Mouse (Mus musculus): ENCODE data around the gene Galr3. TPM values are rescaled to one million over a fixed set of nuclear protein-coding genes. Genes with fewer than 3 reads are reported as not detected.

Galr3 gene
- polyA plus RNA-seq, 1 experiment from 2014 or later, result not detected

DNA sequence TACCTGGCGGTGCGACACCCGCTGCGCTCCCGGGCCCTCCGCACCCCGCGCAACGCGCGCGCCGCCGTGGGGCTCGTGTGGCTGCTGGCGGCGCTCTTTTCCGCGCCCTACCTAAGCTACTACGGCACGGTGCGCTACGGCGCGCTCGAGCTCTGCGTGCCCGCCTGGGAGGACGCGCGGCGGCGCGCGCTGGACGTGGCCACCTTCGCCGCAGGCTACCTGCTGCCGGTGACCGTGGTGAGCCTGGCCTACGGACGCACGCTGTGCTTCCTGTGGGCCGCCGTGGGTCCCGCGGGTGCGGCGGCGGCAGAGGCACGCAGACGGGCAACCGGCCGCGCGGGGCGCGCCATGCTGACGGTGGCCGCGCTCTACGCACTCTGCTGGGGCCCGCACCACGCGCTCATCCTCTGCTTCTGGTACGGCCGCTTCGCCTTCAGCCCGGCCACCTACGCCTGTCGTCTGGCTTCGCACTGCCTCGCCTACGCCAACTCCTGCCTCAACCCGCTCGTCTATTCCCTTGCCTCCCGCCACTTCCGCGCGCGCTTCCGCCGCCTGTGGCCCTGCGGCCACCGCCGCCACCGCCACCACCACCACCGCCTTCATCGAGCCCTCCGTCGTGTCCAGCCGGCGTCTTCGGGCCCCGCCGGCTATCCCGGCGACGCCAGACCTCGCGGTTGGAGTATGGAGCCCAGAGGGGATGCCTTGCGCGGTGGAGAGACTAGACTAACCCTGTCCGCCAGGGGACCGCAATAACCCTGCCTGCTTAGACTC lies 1.2 kb downstream of the Galr3 start:
- H3K27me3 ChIP-seq, result peaks cover 60% of the 10 kb centered on the region
- H3K4me1 ChIP-seq, result peaks cover 36% of the 10 kb centered on the region
- peak overlapping the region; percentile 72 for H3K4me2 ChIP-seq (replicated peaks)
- peak overlapping the region; percentile 49 for H3K4me3 ChIP-seq
- no peak overlapping the region for H3K27ac ChIP-seq (replicated peaks)
- no peaks in the 10 kb centered on the region for H3K36me3 ChIP-seq
- ATAC-seq (ENCODE audit: low FRiP score, low read depth), result no peak
- WGBS, result 1% methylated on average over 101 of the region's 105 CpGs
- no peaks in the 10 kb centered on the region for H3K9me3 ChIP-seq
- H3K9ac ChIP-seq (replicated peaks), result peak overlapping the region; percentile 37; the same call in 1 of the 2 replicates

DNA sequence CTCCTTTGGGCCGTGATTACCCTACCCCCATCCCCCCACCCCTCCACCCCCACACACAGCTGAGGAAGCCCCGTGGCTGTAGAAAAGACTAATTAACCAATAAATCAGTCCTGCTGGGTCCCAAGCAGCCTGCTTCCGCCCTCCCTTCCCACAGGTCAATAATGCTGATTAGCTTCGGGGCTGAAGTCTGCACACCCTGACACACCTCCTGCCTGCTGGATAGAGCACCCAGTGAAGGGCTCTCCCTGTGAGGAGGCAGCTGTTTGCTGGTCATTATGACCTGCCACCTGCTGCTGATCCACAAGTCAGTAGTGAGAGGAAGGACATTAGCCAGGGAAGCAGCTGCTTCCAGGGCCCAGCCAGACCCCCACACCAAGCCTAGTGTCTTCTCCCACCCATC lies 3.2 kb downstream of the Galr3 start:
- H3K4me1 ChIP-seq, result peaks cover 28% of the 10 kb centered on the region
- WGBS, result 12% methylated on average over 4 of the region's 4 CpGs
- no peaks in the 10 kb centered on the region for H3K36me3 ChIP-seq
- peak; percentile 69 for ATAC-seq (ENCODE audit: low FRiP score, low read depth)
- 0 out of 2 replicates have a peak overlapping the region, but pooled peaks have one; percentile 39 for H3K27ac ChIP-seq (replicated peaks)
- no peaks in the 10 kb centered on the region for H3K9me3 ChIP-seq
- no peak overlapping the region for H3K4me3 ChIP-seq
- no peak overlapping the region for H3K4me2 ChIP-seq (replicated peaks)
- H3K9ac ChIP-seq (replicated peaks), result no peak overlapping the region
- peaks cover 54% of the 10 kb centered on the region for H3K27me3 ChIP-seq

DNA sequence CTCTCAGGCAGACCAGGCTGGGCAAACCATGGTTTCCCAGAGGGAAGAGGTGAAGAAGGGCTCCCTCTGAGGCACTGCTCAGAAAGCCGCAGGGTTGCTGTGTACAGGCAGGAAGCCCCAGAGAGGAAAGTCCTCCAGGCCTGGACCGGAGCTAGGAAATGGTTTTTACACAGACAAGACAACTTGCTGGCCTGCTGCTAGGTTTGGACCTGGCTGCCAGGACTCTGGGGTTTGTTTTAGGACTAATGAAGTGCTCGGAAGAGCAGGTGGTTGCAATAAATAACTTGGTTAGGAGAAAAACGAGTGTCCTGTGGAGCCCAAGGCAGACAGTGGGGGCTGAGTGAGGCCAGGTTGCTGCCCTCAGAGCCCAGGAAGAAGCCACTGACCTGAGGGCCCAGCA lies 6.5 kb downstream of the Galr3 start:
- peaks cover 21% of the 10 kb centered on the region for H3K27me3 ChIP-seq
- H3K27ac ChIP-seq (replicated peaks), result no peak overlapping the region
- no peak overlapping the region for H3K4me3 ChIP-seq
- H3K36me3 ChIP-seq, result peaks cover 11% of the 10 kb centered on the region
- no peaks in the 10 kb centered on the region for H3K9me3 ChIP-seq
- no peak for ATAC-seq (ENCODE audit: low FRiP score, low read depth)
- peaks cover 19% of the 10 kb centered on the region for H3K4me1 ChIP-seq
- no peak overlapping the region for H3K4me2 ChIP-seq (replicated peaks)
- 74% methylated on average over 4 of the region's 4 CpGs for WGBS
- no peak overlapping the region for H3K9ac ChIP-seq (replicated peaks)

DNA sequence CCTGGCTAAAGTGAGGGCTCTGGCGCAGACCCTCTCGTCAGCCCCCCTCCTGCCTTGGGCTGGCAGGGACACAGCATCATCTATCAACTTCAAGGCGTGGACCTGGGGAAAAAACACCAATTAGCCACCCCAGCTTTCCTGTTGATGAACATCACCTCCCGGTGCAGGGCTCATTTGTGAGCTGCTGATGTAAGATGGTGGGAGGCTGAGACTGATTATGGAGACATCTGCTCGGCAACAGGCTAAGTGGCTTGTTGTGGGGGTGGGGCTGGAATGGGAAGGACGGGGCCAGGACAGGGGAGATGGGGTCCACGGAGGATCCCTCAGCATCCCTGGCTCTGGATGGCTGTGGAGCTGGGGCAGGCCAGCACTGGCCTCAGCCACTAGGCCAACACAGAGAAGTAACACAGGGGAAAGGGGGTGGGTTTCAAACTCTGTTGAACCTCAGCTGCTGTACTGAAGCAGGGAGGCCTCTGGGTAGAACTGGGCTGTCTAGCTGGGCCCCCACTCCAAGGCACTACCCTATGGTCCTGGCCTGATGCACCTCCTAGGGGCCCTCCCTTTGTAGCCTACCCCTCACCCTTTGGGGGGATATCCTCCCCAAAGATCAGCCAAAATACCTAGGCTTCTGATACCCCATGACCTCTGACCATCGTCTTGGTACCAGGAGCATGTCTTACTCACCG lies 8.6 kb downstream of the Galr3 start:
- H3K36me3 ChIP-seq, result peaks cover 32% of the 10 kb centered on the region
- no peak overlapping the region for H3K27ac ChIP-seq (replicated peaks)
- 0 out of 2 replicates have a peak, but pooled peaks have one; percentile 41 for ATAC-seq (ENCODE audit: low FRiP score, low read depth)
- no peak overlapping the region for H3K4me3 ChIP-seq
- no peaks in the 10 kb centered on the region for H3K9me3 ChIP-seq
- 0 out of 2 replicates have a peak, but pooled peaks cover 4% of the 10 kb centered on the region for H3K27me3 ChIP-seq
- no peak overlapping the region for H3K9ac ChIP-seq (replicated peaks)
- H3K4me2 ChIP-seq (replicated peaks), result no peak overlapping the region
- WGBS, result 66% methylated on average over 9 of the region's 9 CpGs
- peaks cover 12% of the 10 kb centered on the region for H3K4me1 ChIP-seq

DNA sequence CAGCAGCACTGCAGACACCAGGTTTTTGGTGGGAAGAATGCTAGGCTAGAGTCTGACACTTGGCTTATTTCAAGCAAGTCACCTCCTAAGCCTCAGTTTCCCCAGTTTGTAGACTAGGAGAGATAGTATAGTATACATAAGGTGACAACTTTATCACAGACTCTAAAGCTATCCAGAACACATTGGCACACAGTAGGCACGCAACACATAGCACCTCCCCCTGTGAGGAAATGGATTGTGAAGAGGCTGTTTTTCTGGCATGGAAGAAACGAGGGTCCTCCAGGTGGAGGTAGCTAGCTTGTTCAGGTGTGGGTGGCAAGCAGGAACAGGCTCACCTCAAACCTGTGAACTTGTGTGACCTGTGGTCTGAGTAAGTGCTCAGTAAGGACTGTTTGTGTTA lies 9.3 kb downstream of the Galr3 start:
- no peak overlapping the region for H3K4me3 ChIP-seq
- no peak overlapping the region for H3K9ac ChIP-seq (replicated peaks)
- no peaks in the 10 kb centered on the region for H3K27me3 ChIP-seq
- no peak for ATAC-seq (ENCODE audit: low FRiP score, low read depth)
- no peaks in the 10 kb centered on the region for H3K9me3 ChIP-seq
- H3K36me3 ChIP-seq, result peaks cover 39% of the 10 kb centered on the region
- WGBS, result 81% methylated on average over 2 of the region's 2 CpGs
- H3K27ac ChIP-seq (replicated peaks), result no peak overlapping the region
- peaks cover 8% of the 10 kb centered on the region for H3K4me1 ChIP-seq
- H3K4me2 ChIP-seq (replicated peaks), result no peak overlapping the region

DNA sequence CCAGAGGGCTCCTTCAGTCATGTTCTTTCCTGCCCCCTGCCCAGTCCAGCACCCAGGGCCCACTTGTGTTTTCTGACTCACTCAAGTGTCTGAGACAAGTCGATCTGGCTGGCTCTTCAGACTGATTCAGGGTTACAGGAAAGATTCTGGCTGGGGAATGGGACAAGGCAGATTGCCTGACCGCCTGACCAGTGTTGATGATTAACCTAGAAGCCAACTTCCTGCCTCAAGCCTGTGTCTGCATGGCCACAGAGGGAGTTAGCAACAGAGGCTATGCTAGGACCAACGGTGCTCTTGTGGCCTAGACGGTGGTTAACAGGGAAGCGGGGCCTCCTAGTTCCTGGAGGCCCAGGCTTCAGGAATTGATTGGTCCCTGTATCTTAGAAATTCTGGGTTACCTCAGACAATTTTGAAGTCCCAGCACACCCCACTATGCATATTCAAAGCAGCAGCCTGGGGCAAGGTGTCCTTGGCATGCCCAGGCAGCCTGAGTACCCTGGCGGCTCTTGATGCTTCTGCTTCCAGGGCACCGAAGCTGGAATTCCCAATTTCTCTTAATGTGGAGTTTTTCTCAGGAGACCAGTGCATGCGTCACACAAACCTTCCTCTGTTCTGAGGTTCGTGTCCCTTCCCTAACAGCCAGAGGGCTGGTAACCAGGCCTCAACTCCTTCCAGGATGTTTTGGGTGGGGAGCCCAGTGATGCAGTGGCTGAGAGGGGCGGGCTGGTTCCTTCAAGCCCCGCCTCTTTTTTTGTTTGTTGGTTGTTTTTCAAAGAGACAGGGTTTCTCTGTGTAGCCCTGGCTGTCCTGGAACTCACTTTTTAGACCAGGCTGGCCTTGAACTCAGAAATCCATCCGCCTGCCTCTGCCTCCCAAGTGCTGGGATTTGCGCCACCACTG lies 10.0 kb downstream of the Galr3 start:
- Histone ChIP-seq H3K9me3 (no peaks in the 10 kb centered on the region), H3K4me3 (no peak overlapping the region), H3K27me3 (no peaks in the 10 kb centered on the region), H3K36me3 (peaks cover 46% of the 10 kb centered on the region), H3K9ac (replicated peaks) (no peak overlapping the region), H3K4me2 (replicated peaks) (no peak overlapping the region), H3K4me1 (peaks cover 8% of the 10 kb centered on the region), H3K27ac (replicated peaks) (no peak overlapping the region)
- 79% methylated on average over 13 of the region's 13 CpGs for WGBS
- no peak for ATAC-seq (ENCODE audit: low FRiP score, low read depth)

DNA sequence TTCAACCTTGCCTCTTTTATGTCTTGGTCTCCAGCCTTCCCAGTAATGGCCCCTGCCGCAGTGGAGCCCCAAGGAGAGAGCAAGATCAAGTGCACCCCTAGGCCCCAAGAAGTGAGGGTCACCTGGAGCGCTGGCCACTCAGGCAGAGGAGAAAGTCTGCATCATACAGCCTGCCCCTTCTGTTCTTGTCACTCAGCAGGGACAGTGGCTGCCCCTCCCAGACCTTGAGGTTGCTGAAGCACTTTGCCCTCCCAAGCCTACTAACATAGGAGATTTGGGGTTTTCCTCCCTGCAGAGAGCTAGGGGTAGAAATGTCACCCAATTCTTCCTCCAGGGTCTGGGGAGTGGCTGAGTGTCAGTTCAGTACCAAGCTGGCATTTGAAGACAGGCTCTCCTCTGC lies 10.7 kb downstream of the Galr3 start:
- Histone ChIP-seq H3K36me3 (peaks cover 53% of the 10 kb centered on the region), H3K9me3 (no peaks in the 10 kb centered on the region), H3K4me2 (replicated peaks) (no peak overlapping the region), H3K27ac (replicated peaks) (no peak overlapping the region), H3K4me1 (peaks cover 8% of the 10 kb centered on the region), H3K9ac (replicated peaks) (no peak overlapping the region), H3K4me3 (no peak overlapping the region), H3K27me3 (no peaks in the 10 kb centered on the region)
- WGBS, result 66% methylated on average over 2 of the region's 2 CpGs
- ATAC-seq (ENCODE audit: low FRiP score, low read depth), result no peak

DNA sequence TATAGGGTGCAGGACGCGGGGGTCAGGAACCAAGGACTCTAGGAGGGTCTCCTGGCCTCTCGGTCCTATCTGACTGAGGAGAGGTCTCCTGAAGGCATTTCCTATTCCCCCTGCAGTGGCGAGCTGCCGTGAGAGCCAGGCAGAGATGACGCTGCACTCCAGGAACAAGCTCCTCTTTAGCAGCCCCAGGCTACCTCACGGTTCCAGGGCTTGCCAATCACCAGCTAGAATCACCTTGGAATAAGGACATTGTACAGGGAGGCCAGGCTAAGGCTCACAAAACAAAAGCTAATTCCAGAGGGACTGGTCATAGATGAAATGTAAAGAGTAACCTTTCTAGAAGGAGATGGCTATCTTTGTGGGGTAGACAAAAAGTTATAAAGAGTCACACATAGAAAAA lies 14.9 kb downstream of the Galr3 start:
- ATAC-seq (ENCODE audit: low FRiP score, low read depth), result no peak
- Histone ChIP-seq H3K4me3 (no peak overlapping the region), H3K27me3 (no peaks in the 10 kb centered on the region), H3K9ac (replicated peaks) (no peak overlapping the region), H3K4me2 (replicated peaks) (no peak overlapping the region), H3K36me3 (peaks cover 90% of the 10 kb centered on the region), H3K27ac (replicated peaks) (no peak overlapping the region), H3K4me1 (peaks cover 6% of the 10 kb centered on the region), H3K9me3 (no peaks in the 10 kb centered on the region)
- 90% methylated on average over 7 of the region's 7 CpGs for WGBS

DNA sequence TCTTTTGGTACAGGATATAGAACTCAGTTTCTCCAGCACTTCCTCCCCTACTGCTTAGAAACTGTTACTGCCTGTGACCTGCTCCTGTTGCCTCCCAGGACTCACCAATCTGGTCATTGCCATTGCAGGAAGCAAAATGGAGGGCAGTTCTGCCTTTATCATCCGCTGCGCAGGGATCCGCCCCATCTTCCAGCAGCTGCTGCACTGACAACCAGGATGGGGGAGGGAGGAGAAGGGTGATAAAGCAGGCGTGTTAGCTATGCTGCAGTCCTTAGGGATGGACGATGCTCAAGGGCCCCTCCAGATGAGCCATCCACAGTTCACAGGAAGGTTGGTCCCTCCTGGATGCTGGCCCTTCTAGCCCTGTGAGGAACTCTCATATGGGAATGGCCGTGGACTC lies 16.2 kb downstream of the Galr3 start:
- peaks cover 83% of the 10 kb centered on the region for H3K36me3 ChIP-seq
- no peak overlapping the region for H3K27ac ChIP-seq (replicated peaks)
- 93% methylated on average over 6 of the region's 6 CpGs for WGBS
- H3K4me1 ChIP-seq, result peaks cover 11% of the 10 kb centered on the region
- H3K9me3 ChIP-seq, result no peaks in the 10 kb centered on the region
- no peak overlapping the region for H3K9ac ChIP-seq (replicated peaks)
- H3K4me3 ChIP-seq, result no peak overlapping the region
- ATAC-seq (ENCODE audit: low FRiP score, low read depth), result no peak
- H3K4me2 ChIP-seq (replicated peaks), result no peak overlapping the region
- H3K27me3 ChIP-seq, result no peaks in the 10 kb centered on the region

DNA sequence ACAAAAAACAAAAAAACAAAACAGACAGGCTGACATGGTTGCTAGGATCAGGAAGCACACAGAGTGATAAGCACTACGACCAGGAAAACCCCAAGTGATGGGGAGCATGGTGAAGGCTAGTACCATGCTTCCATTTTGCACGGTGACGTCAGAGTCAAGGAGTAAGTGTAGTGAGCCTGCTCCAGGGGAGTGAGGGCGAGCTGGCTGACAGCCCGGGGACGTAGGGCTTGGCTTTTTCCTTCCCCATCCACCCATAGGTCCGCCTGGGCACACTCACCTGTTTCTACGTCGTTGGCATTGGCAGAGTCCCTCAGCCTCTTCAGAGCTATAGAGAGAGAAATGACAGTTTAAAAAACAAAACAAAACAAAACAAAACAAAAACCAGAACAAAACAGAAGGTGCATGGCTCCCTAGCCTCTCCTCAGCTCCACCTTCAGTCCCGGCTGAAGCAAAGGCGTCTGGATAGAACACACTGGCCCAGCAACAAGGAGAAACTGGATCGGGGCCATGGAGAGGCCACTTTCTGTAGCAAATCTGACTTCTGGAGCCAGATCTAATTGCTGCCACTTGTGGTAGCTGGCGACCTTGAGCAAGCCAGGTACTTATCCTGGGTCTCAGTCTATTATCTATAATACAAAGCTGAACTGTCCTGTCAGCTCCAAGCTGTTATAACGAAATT lies 19.3 kb downstream of the Galr3 start:
- 0 out of 2 replicates have a peak overlapping the region, but pooled peaks have one; percentile 4 for H3K4me2 ChIP-seq (replicated peaks)
- H3K36me3 ChIP-seq, result peaks cover 51% of the 10 kb centered on the region
- WGBS, result 85% methylated on average over 14 of the region's 14 CpGs

DNA sequence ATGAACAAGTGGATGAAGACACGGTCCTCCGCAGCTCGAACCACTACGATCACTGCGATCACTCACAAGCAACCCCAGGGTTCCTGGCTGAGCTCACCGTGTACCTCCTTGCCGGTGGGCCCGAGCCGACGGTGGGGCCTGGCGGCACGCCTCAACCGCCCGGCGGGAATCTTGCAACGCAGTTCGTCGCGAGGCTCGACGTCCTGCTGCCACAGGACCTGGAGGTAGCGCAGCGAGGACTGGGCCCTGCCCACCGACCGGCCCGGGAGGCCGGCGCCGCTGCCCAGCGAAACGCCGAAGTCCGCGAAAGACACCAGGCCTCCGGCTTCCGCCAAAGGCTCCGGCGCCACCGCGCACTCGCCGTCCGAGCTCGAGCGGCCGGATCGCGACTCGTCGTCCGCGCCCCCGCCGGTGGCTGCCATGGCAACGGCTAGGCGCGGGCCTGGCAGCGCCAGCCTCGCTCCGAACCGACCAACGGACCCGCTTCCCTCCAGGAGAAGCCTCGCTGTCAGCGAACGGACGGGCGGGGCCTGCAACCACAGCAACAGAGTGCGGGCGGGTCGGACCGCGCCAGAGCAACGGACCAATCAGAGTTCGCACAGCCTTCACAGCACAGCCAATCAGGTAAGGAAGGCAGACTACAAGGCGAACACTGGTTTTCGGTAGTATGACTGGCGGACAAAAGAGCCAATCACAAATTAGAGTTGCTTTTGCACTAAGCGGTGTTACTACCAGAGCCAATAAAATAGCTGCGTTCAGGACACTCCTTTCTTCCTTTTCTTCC lies 20.9 kb downstream of the Galr3 start, which contains the start of gene Ankrd54:
Gene Ankrd54 (minus strand): TSS at position 518 of the 784 bp plus-strand sequence.
- Histone ChIP-seq H3K9me3 (no peaks in the 10 kb centered on the region), H3K36me3 (peaks cover 36% of the 10 kb centered on the region), H3K9ac (replicated peaks) (peak within 1 kb of the TSS; percentile 89), H3K4me2 (replicated peaks) (peak within 1 kb of the TSS; percentile 73), H3K4me1 (peaks cover 16% of the 10 kb centered on the region), H3K27ac (replicated peaks) (peak within 1 kb of the TSS; percentile 81), H3K4me3 (peak within 1 kb of the TSS; percentile 82), H3K27me3 (0 out of 2 replicates have a peak, but pooled peaks cover under 1% of the 10 kb centered on the region)
- peak; percentile 100 for ATAC-seq (ENCODE audit: low FRiP score, low read depth)
- WGBS, result under 1% methylated on average over 79 of the region's 80 CpGs

More for the DNA sequence above, 19.3 kb downstream of the Galr3 start:
- no peak overlapping the region for H3K4me3 ChIP-seq
- H3K9me3 ChIP-seq, result no peaks in the 10 kb centered on the region
- no peaks in the 10 kb centered on the region for H3K27me3 ChIP-seq
- ATAC-seq (ENCODE audit: low FRiP score, low read depth), result no peak
- no peak overlapping the region for H3K27ac ChIP-seq (replicated peaks)
- peaks cover 16% of the 10 kb centered on the region for H3K4me1 ChIP-seq
- no peak overlapping the region for H3K9ac ChIP-seq (replicated peaks)
